Mouse (Mus musculus) neutrophil, adult 59 days (primary cell): ENCODE data around the gene Stpg3. TPM values are rescaled to one million over a fixed set of nuclear protein-coding genes. Genes with fewer than 3 reads are reported as not detected.

Experiments
- total RNA-seq, 2 experiments: library from RNA; stranded (reverse); gene quantifications; 1 replicate in 1 of 2; 2 replicates in 1 of 2; pipeline ENCODE4 v1.2.4; 2023

Stpg3 gene
- total RNA-seq = under 1 TPM; 0.29 to 0.40 TPM

DNA sequence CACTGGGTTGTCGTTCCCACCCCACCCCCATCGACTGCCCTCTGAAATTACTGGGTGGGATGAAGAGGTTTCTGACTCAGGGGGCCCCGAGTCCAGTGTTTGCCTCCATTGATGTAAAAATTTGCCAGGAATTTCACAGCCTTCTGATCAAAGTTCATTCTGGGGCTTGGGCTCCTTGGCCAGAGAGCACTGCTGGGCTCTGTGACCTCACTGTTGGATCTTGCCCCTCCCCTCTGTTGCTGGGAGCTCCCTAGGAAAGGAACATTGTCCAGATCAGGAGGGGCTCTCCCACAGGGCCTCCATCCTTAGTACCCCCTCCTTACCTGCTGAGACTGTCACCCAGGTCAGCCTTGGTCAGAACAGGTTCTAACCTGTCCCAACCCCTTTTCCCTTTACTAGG is at the start of gene Stpg3:
Gene Stpg3, minus strand, starts transcription at position 194 of the 400 bp plus-strand sequence.

DNA sequence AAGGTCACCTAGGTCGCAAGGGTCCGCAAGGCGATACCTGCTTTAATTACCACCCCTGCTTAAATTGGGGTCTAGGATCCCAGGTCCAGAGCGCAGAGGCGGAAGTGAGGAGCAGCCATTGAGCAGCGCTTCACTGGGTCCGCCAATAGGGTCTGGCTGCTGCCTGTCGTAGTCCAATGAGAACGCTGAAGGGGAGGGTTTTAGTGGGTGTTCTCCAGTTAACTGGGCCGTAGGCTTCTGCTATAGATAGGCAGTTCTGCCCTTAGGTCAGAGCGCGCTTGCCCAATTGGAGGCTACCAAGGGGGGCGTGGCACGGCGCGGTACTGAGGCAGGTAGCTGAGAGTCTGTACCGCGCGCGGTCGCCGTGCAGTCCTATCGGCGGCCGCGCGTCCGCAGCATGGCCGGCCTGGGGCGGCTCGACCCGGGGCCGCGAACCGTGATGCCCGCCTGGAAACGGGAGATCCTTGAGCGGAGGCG is 47.9 kb upstream of the Stpg3 start, which contains the start of gene Tprn:
Gene Tprn, plus strand, starts transcription at position 328 of the 477 bp plus-strand sequence.

DNA sequence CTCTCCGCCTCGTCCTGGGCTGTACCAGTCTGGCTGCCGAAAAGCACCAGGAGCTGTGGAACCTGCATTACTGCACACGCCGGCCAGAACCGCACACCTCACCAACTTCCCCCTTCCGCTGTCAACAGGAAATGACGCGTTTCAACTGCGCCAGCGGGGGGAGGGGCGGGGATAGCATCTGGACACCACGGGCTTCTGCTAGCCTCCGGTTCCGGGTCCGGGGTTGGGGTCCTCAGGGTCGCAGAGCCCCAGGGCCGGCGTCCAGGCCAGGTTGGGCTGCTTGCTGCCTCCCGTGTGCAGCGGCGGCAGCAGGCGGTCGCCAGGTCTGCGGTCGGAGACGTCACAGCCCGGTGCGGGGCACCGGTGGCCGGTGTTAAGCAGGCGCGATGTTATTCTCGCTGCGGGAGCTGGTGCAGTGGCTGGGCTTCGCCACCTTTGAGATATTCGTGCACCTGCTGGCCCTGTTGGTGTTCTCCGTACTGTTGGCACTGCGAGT is 40.9 kb upstream of the Stpg3 start, which contains the start of gene Tmem203:
Gene Tmem203, plus strand, starts transcription at position 156 of the 496 bp plus-strand sequence.

GRCm38 (mm10) chr2:25246183-25247072 is 32.0 kb upstream of the Stpg3 start, which contains the start of gene AL732309.1:
Gene AL732309.1, minus strand, starts transcription at chr2:25246863.

GRCm38 (mm10) chr2:25242101-25242506 is 27.7 kb upstream of the Stpg3 start, which contains the start of the genes Rnf208 and Cysrt1:
Gene Rnf208, plus strand, starts transcription at chr2:25242255.
Gene Cysrt1, minus strand, starts transcription at chr2:25242452.

GRCm38 (mm10) chr2:25236614-25237013 is 22.2 kb upstream of the Stpg3 start, which contains the start of gene Rnf224:
Gene Rnf224, minus strand, starts transcription at chr2:25236787.

GRCm38 (mm10) chr2:25234050-25234449 is 19.6 kb upstream of the Stpg3 start, which contains the start of gene Slc34a3:
Gene Slc34a3, minus strand, starts transcription at chr2:25234364.

DNA sequence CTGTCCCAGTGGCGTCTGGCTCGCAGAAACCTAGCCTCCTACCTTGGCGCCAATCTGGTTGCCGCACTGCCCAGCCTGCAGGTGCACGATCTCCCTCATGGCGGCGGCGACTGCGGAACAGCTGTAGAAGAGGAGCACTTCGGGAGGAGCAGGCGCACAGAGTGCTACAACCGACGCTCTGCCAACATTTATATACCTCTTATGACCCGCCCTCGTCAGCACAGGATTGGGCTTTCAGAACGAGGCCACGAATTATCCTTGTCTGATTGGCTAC is 10.0 kb upstream of the Stpg3 start, which contains the start of gene Tubb4b:
Gene Tubb4b, minus strand, starts transcription at position 211 of the 274 bp plus-strand sequence.

DNA sequence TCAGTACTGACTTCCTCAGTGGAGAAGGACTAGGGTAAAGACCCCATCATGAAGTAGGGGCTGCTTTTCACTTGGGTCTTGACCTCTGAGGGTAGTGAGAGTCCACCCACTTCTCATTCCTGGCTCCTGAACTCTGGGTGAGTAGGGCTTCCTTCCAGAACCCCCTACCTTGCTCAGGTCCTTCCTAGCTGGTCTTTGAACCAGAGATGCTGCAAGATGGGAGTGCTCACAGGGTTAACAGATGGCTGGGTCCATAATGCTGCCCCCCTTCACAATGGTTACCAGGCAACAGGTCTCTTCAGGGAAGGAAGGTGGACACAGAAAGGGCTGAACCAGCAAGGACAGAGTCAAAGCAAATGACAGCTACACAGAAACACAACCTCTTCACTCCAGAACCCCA is 4.0 kb upstream of the Stpg3 start, which contains the start of gene Fam166a:
Gene Fam166a, plus strand, starts transcription at position 301 of the 400 bp plus-strand sequence.

DNA sequence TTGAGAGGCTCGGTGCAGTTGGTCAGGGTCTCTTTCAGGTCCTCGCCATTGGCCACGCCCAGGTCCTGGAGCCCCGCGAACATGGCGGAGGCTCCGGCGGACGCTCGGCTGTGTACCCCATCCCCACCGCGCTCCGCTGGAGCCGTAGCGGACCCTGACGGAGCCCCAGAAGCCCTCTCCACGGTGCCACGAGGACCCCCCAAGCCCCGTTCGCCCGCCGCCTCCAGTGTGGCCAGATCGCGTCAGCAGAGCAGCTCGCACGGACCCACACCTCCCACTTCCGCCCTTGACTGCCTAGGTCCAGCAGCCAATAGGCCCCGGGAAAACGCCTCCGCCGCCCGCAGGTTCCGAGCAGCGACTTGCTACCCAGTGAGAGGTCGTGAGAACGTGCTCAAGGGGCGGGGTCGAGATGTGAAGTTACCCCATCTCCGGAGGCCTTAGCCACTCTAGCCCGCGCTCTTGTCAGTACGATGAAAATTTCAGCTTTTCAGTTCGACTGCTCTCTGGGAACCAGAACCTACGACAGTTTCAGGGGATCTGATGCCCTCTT is 3.2 kb downstream of the Stpg3 start, which contains the start of gene Nelfb:
Gene Nelfb, minus strand, starts transcription at position 369 of the 550 bp plus-strand sequence.

DNA sequence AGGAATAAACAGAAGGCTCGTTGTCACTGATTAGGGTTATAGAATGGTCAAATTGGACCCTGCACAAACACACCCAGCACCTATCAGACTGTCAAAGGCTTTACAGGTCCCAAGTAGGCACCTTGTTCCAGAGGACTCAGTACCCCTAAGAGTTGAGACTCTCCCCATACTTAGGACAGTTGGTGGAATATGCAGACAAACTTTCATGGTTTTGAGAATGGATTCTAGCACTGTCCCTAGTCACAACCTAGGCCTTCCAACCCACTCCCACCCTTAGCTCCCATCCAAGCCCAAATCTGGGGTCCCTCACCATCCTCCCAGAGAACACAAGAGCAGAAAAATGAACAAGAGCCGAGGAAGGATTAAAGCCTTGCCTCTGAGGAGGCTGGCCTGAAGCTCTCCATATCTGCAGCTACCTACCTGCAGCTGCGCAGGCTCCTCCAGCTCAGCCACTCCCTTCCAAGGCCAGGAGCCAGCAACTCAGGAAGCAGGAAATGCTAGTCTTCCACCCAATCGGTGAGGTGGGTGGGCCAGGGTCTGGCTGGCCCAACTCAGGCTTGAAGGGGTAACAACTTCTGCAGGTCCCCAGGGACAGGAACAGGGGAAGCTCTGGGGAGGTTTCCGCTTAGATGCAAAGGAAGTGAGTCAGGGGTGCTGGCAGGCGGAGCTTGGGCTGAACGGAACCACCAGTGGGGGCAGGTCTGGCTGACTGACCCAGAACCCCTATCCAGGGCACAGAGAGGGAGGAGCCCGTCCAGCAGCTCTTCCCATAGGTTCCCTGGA is 18.1 kb downstream of the Stpg3 start, which contains the start of gene Tor4a:
Gene Tor4a, minus strand, starts transcription at position 715 of the 783 bp plus-strand sequence.

GRCm38 (mm10) chr2:25180478-25180903 is 33.9 kb downstream of the Stpg3 start, which contains the start of gene Nrarp:
Gene Nrarp, plus strand, starts transcription at chr2:25180758.

Other genes with a start within 250 kb of the Stpg3 start
- 10 to 100 TPM; 19.4 to 23.6 TPM for gene Mrpl41, start 239.5 kb downstream of the Stpg3 start, total RNA-seq
- gene Pnpla7, start 238.6 kb downstream of the Stpg3 start, total RNA-seq = 100 to 1,000 TPM; 193 to 200 TPM
- gene Nsmf, start 160.3 kb downstream of the Stpg3 start, total RNA-seq = 10 to 100 TPM; 14.5 to 19.9 TPM
- not detected for gene Entpd8, start 134.3 kb downstream of the Stpg3 start, total RNA-seq
- not detected for gene Noxa1, start 119.5 kb downstream of the Stpg3 start, total RNA-seq
- gene Nrarp, start 33.9 kb downstream of the Stpg3 start, total RNA-seq = under 1 TPM; 0.57 to 0.73 TPM
- 10 to 100 TPM; 39.0 to 42.5 TPM for gene Tor4a, start 17.8 kb downstream of the Stpg3 start, total RNA-seq
- gene Nelfb, start 3.1 kb downstream of the Stpg3 start, total RNA-seq = 10 to 100 TPM; 46.2 to 55.8 TPM
- not detected for gene Fam166a, start 4.1 kb upstream of the Stpg3 start, total RNA-seq
- 100 to 1,000 TPM; 254 to 279 TPM for gene Tubb4b, start 10.1 kb upstream of the Stpg3 start, total RNA-seq
- gene Slc34a3, start 19.7 kb upstream of the Stpg3 start, total RNA-seq = not detected
- not detected for gene Rnf224, start 22.1 kb upstream of the Stpg3 start, total RNA-seq
- under 1 TPM in 1 of 2 experiments, not detected in 1; 0.29 TPM for gene Rnf208, start 27.6 kb upstream of the Stpg3 start, total RNA-seq
- gene Cysrt1, start 27.8 kb upstream of the Stpg3 start, total RNA-seq = not detected
- gene AL732309.1, start 32.2 kb upstream of the Stpg3 start, total RNA-seq = 1 to 10 TPM in 1 of 2 experiments, under 1 TPM in 1; 0.53 to 3.2 TPM
- 10 to 100 TPM; 17.8 to 19.1 TPM for gene Tmem203, start 40.8 kb upstream of the Stpg3 start, total RNA-seq
- gene Tprn, start 48.0 kb upstream of the Stpg3 start, total RNA-seq = 10 to 100 TPM; 12.7 to 14.6 TPM
- 10 to 100 TPM; 60.4 to 61.5 TPM for gene Ssna1, start 57.8 kb upstream of the Stpg3 start, total RNA-seq
- 10 to 100 TPM; 79.1 to 82.3 TPM for gene Anapc2, start 57.8 kb upstream of the Stpg3 start, total RNA-seq
- not detected for gene Tmem210, start 73.5 kb upstream of the Stpg3 start, total RNA-seq
- gene Lrrc26, start 75.3 kb upstream of the Stpg3 start, total RNA-seq = not detected
- not detected for gene Grin1, start 104.5 kb upstream of the Stpg3 start, total RNA-seq
- gene Man1b1, start 117.7 kb upstream of the Stpg3 start, total RNA-seq = 10 to 100 TPM; 39.8 to 46.7 TPM
- gene Dpp7, start 141.7 kb upstream of the Stpg3 start, total RNA-seq = 10 to 100 TPM; 11.1 to 21.8 TPM
- gene Uap1l1, start 151.0 kb upstream of the Stpg3 start, total RNA-seq = 10 to 100 TPM; 30.5 to 36.8 TPM
- 10 to 100 TPM in 1 of 2 experiments, 1 to 10 TPM in 1; 9.1 to 11.3 TPM for gene Sapcd2, start 157.7 kb upstream of the Stpg3 start, total RNA-seq
- not detected for gene Entpd2, start 181.2 kb upstream of the Stpg3 start, total RNA-seq
- gene Npdc1, start 184.7 kb upstream of the Stpg3 start, total RNA-seq = not detected
- 10 to 100 TPM; 16.2 to 20.1 TPM for gene Fut7, start 208.6 kb upstream of the Stpg3 start, total RNA-seq
- 10 to 100 TPM; 17.7 to 22.9 TPM for gene Abca2, start 214.1 kb upstream of the Stpg3 start, total RNA-seq
- not detected for gene Clic3, start 242.2 kb upstream of the Stpg3 start, total RNA-seq
- gene Paxx, start 246.5 kb upstream of the Stpg3 start, total RNA-seq = 10 to 100 TPM; 44.7 to 53.4 TPM